Mouse (Mus musculus) kidney, embryonic 14.5 days (tissue): ENCODE measurements around the gene Carns1. TPM values are rescaled to one million over a fixed set of nuclear protein-coding genes. Genes with fewer than 3 reads are reported as not detected.

Experiments
- ATAC-seq: fragments of 200-750 bp; cut with Nextera tagmentation; 2 replicates; pipeline ENCODE4 v1.8.0; 2017; ENCODE audit warnings: moderate number of reproducible peaks, mild to moderate bottlenecking, moderate TSS enrichment, moderate library complexity; ENCODE audit not compliant: low FRiP score, low TSS enrichment
- H3K27ac ChIP-seq: fragments of 300-500 bp; sonication (generic); 2 replicates; pipeline ENCODE4 v1.5.1; 2014; ENCODE audit warnings: low read depth, mild to moderate bottlenecking, low read length, moderate library complexity, mixed read lengths
- H3K27me3 ChIP-seq: fragments of 300-500 bp; sonication (generic); 2 replicates; pipeline ENCODE4 v1.6.1; 2014; ENCODE audit warnings: mild to moderate bottlenecking, low read length; ENCODE audit not compliant: control insufficient read depth, insufficient read depth
- H3K36me3 ChIP-seq: fragments of 300-500 bp; sonication (generic); 2 replicates; pipeline ENCODE4 v1.6.1; 2014; ENCODE audit warnings: low read length, mixed read lengths; ENCODE audit not compliant: control insufficient read depth, insufficient read depth
- H3K4me1 ChIP-seq: fragments of 300-500 bp; sonication (generic); 2 replicates; pipeline ENCODE4 v1.6.1; 2014; ENCODE audit warnings: low read length, mixed read lengths; ENCODE audit not compliant: control insufficient read depth, insufficient read depth
- H3K4me2 ChIP-seq: fragments of 300-500 bp; sonication (generic); replicated peaks from 2 replicates; pipeline ENCODE4 v1.6.1; 2014; ENCODE audit warnings: low read depth, mild to moderate bottlenecking, low read length
- H3K4me3 ChIP-seq: fragments of 300-500 bp; sonication (generic); 2 replicates; pipeline ENCODE4 v1.5.1; 2014; ENCODE audit warnings: mild to moderate bottlenecking, low read length
- H3K9ac ChIP-seq: fragments of 300-500 bp; sonication (generic); 2 replicates; pipeline ENCODE4 v1.6.1; 2014; ENCODE audit warnings: low read depth, mild to moderate bottlenecking, low read length, moderate library complexity
- H3K9me3 ChIP-seq: fragments of 300-500 bp; sonication (generic); 2 replicates; pipeline ENCODE4 v1.6.1; 2016; ENCODE audit warnings: low read length; ENCODE audit not compliant: control insufficient read depth
- WGBS: fragments of 180-500 bp; shearing (Covaris S2); extraction: QIAGEN DNeasy Blood & Tissue Kit; methylation state at CpG from one replicate; pipeline ENCODE4 v1.1.7; 2014; 5-methylcytosine and 5-hydroxymethylcytosine counted together
- polyA plus RNA-seq: library from polyadenylated mRNA; unstranded; fragments of >200 nt; fragmentation: Nextera tagmentation; extraction: Ambion mirVana; gene quantifications from 2 replicates; pipeline ENCODE4 v1.2.1, GENCODE M21; 2014

The Carns1 gene
- polyA plus RNA-seq, 1 experiment from 2014 or later, result 1.7 TPM

GRCm38 (mm10) chr19:4217140-4217539 is 41.9 kb upstream of the Carns1 start:
- H3K27me3 ChIP-seq, result no peaks in the 10 kb centered on the region
- H3K9ac ChIP-seq, result no peak overlapping the region
- peaks cover under 1% of the 10 kb centered on the region; the same call in 1 of the 2 replicates for H3K36me3 ChIP-seq
- H3K4me3 ChIP-seq, result peak overlapping the region; percentile 84; the same call in 1 of the 2 replicates
- H3K4me2 ChIP-seq, result 0 out of 2 replicates have a peak overlapping the region, but pooled peaks have one; percentile 11
- no peak overlapping the region for H3K27ac ChIP-seq
- WGBS, result 12% methylated on average over 5 of the region's 5 CpGs
- no peak for ATAC-seq
- peaks cover 68% of the 10 kb centered on the region for H3K4me1 ChIP-seq
- H3K9me3 ChIP-seq, result no peaks in the 10 kb centered on the region

GRCm38 (mm10) chr19:4216041-4216685 is 40.9 kb upstream of the Carns1 start:
- H3K4me2 ChIP-seq, result peak overlapping the region; percentile 93
- peak overlapping the region; percentile 84 for H3K4me3 ChIP-seq
- H3K9ac ChIP-seq, result peak overlapping the region; percentile 20; the same call in 1 of the 2 replicates
- H3K27ac ChIP-seq, result peak overlapping the region; percentile 38; the same call in 1 of the 2 replicates
- H3K27me3 ChIP-seq, result no peaks in the 10 kb centered on the region
- no peak for ATAC-seq
- H3K36me3 ChIP-seq, result no peaks in the 10 kb centered on the region
- H3K9me3 ChIP-seq, result no peaks in the 10 kb centered on the region
- H3K4me1 ChIP-seq, result peaks cover 60% of the 10 kb centered on the region
- 18% methylated on average over 14 of the region's 14 CpGs for WGBS

GRCm38 (mm10) chr19:4215451-4215840 is 40.2 kb upstream of the Carns1 start:
- Histone ChIP-seq H3K36me3 (no peaks in the 10 kb centered on the region), H3K9ac (peak overlapping the region; percentile 90), H3K4me2 (peak overlapping the region; percentile 93), H3K27ac (peak overlapping the region; percentile 97; the same call in 1 of the 2 replicates), H3K4me1 (peaks cover 52% of the 10 kb centered on the region), H3K27me3 (no peaks in the 10 kb centered on the region), H3K4me3 (peak overlapping the region; percentile 84), H3K9me3 (no peaks in the 10 kb centered on the region)
- WGBS, result 7% methylated on average over 16 of the region's 21 CpGs
- no peak for ATAC-seq

- Histone ChIP-seq H3K9me3 (no peaks in the 10 kb centered on the region), H3K4me1 (peaks cover 49% of the 10 kb centered on the region), H3K4me2 (peak overlapping the region; percentile 93), H3K36me3 (no peaks in the 10 kb centered on the region), H3K27me3 (no peaks in the 10 kb centered on the region), H3K9ac (peak overlapping the region; percentile 90), H3K27ac (peak overlapping the region; percentile 97), H3K4me3 (peak overlapping the region; percentile 84)
- WGBS, result under 1% methylated on average over 49 of the region's 81 CpGs
- peak; percentile 47 for ATAC-seq
Measured at GRCm38 (mm10) chr19:4214771-4215450, 39.6 kb upstream of the Carns1 start.

- Histone ChIP-seq H3K4me2 (peak within 1 kb of the TSS; percentile 93), H3K27me3 (no peaks in the 10 kb centered on the region), H3K27ac (peak within 1 kb of the TSS; percentile 97), H3K4me3 (peak within 1 kb of the TSS; percentile 84), H3K36me3 (no peaks in the 10 kb centered on the region), H3K9me3 (no peaks in the 10 kb centered on the region), H3K9ac (peak within 1 kb of the TSS; percentile 90), H3K4me1 (peaks cover 49% of the 10 kb centered on the region)
- peak; percentile 58 for ATAC-seq
- under 1% methylated on average over 49 of the region's 49 CpGs for WGBS
Measured at GRCm38 (mm10) chr19:4214071-4214770, 38.9 kb upstream of the Carns1 start, which contains the start of the genes Clcf1 and AC109138.7. TSS of gene Clcf1 (plus strand) at chr19:4214238. TSS of gene AC109138.7 (plus strand) at chr19:4214357.

- peak overlapping the region; percentile 93 for H3K4me2 ChIP-seq
- ATAC-seq, result 0 out of 2 replicates have a peak, but pooled peaks have one; percentile 3
- peak overlapping the region; percentile 90; the same call in 1 of the 2 replicates for H3K9ac ChIP-seq
- WGBS, result 10% methylated on average over 9 of the region's 9 CpGs
- no peaks in the 10 kb centered on the region for H3K36me3 ChIP-seq
- H3K27ac ChIP-seq, result peak overlapping the region; percentile 97
- H3K4me3 ChIP-seq, result peak overlapping the region; percentile 84
- peaks cover 49% of the 10 kb centered on the region for H3K4me1 ChIP-seq
- H3K9me3 ChIP-seq, result no peaks in the 10 kb centered on the region
- H3K27me3 ChIP-seq, result no peaks in the 10 kb centered on the region
Measured at GRCm38 (mm10) chr19:4213524-4213974, 38.3 kb upstream of the Carns1 start.

GRCm38 (mm10) chr19:4211891-4212588 is 36.8 kb upstream of the Carns1 start:
- H3K4me1 ChIP-seq, result peaks cover 43% of the 10 kb centered on the region
- no peaks in the 10 kb centered on the region for H3K27me3 ChIP-seq
- H3K4me2 ChIP-seq, result no peak overlapping the region
- ATAC-seq, result no peak
- no peaks in the 10 kb centered on the region for H3K9me3 ChIP-seq
- WGBS, result 45% methylated on average over 4 of the region's 4 CpGs
- no peaks in the 10 kb centered on the region for H3K36me3 ChIP-seq
- no peak overlapping the region for H3K4me3 ChIP-seq
- H3K27ac ChIP-seq, result no peak overlapping the region
- no peak overlapping the region for H3K9ac ChIP-seq

GRCm38 (mm10) chr19:4208563-4208962 is 33.3 kb upstream of the Carns1 start:
- peaks cover 16% of the 10 kb centered on the region for H3K4me1 ChIP-seq
- H3K4me2 ChIP-seq, result no peak overlapping the region
- no peaks in the 10 kb centered on the region; the same call in 1 of the 2 replicates for H3K27me3 ChIP-seq
- no peak for ATAC-seq
- no peak overlapping the region for H3K27ac ChIP-seq
- H3K9me3 ChIP-seq, result no peaks in the 10 kb centered on the region
- WGBS, result 76% methylated on average over 5 of the region's 5 CpGs
- no peak overlapping the region for H3K4me3 ChIP-seq
- no peak overlapping the region for H3K9ac ChIP-seq
- no peaks in the 10 kb centered on the region for H3K36me3 ChIP-seq
